9 mouse cellular contexts compared by ENCODE assay signal in the genomic region with DNA sequence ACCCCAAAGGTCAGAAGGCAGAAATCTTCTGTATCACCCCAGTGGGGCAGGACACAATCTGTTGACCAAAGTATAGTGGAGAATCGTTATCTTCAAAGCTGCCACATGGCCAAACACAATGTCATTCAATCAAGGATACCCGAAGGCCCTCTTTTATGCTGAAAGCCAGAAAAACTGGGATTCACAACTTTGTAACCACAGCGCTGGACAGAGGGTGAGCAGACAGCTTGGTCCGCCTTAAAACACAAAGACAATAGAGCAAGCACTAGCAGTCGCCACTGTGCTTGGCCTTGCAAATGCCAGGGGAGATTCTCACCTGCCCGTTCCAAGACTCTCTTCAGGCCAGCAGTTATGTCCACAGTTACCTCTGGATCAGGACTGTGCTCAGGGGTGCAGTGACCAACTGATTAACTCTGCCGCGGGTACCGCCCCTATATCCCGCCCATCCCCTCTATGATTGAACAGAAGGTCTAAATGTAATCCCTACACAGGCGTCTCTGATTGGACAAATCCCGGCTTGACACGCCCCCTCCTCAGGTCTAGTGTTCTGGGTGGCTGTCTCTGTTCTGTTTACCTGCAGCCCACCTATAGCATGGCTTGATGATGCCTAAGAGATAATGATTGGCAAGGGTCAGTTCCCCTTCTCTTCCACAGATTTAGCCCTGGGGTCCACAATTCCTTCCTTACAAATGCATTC. TPM values are rescaled to one million over a fixed set of nuclear protein-coding genes. Genes with fewer than 3 reads are reported as not detected.
A peak's percentile ranks its signal among the peaks of the same experiment; 100 is the strongest.
DNase-seq lines count a peak whose midpoint lies in the region; ATAC-seq and TF ChIP-seq lines count a peak whose summit lies in the region.
"Not testable (repeated sequence)": the region's sequence is repeated elsewhere in the genome, so short reads cannot be mapped to it uniquely, and the experiment has no call there.
"Had no signal": no experiment of that assay in that cellular context is flagged by ENCODE, and none has a peak within 500 bp of the region (broad histone marks: within the 10 kb centered on the region; RNA-seq: fewer than 3 reads in every experiment).

No protein-coding gene starts in this region.

- H3K9ac ChIP-seq in intestine, embryonic 14.5 days (ENCODE audit: low read length); liver, postnatal 0 days (replicated peaks); neural tube, embryonic 12.5 days; stomach, postnatal 0 days (ENCODE audit: low read length): not testable (repeated sequence)

- not testable (repeated sequence) for H3K4me1 ChIP-seq in intestine, embryonic 14.5 days (replicated peaks; ENCODE audit: control insufficient read depth, insufficient read depth, low read length); liver, postnatal 0 days (ENCODE audit: insufficient read depth); neural tube, embryonic 12.5 days; stomach, postnatal 0 days (replicated peaks; ENCODE audit: control insufficient read depth, insufficient read depth)

- WGBS in intestine, embryonic 14.5 days: 20% methylated on average over 13 of the region's 13 CpGs
- WGBS in liver, postnatal 0 days (ENCODE audit: insufficient replicate concordance): 30% methylated on average over 13 of the region's 13 CpGs
- WGBS in neural tube, embryonic 12.5 days: 24% methylated on average over 13 of the region's 13 CpGs
- 22% methylated on average over 13 of the region's 13 CpGs for WGBS in stomach, postnatal 0 days

- H3K27ac ChIP-seq in intestine, embryonic 14.5 days (ENCODE audit: low read depth); liver, postnatal 0 days (ENCODE audit: low read depth); neural tube, embryonic 12.5 days; stomach, postnatal 0 days (replicated peaks): not testable (repeated sequence)

- not testable (repeated sequence) for H3K27me3 ChIP-seq in intestine, embryonic 14.5 days (replicated peaks; ENCODE audit: control insufficient read depth, insufficient read depth, low read length); liver, postnatal 0 days (ENCODE audit: insufficient read depth, low read length); neural tube, embryonic 12.5 days (replicated peaks); stomach, postnatal 0 days (ENCODE audit: control insufficient read depth, insufficient read depth, low read length)

- peak; percentile 83 for ATAC-seq in activated CD4-positive, CD25-positive, alpha-beta regulatory T cell, adult 4 months
- ATAC-seq in intestine, embryonic 14.5 days (replicated peaks; ENCODE audit: low FRiP score, low TSS enrichment, low read depth): peak; percentile 98
- ATAC-seq in liver, postnatal 0 days: peak; percentile 90
- peak; percentile 100 for ATAC-seq in neural tube, embryonic 12.5 days (ENCODE audit: low FRiP score, low read depth)
- peak; percentile 75; the same call in 1 of the 2 replicates for ATAC-seq in stomach, postnatal 0 days (ENCODE audit: low FRiP score, low TSS enrichment)

- not testable (repeated sequence) for H3K9me3 ChIP-seq in intestine, embryonic 14.5 days (ENCODE audit: control insufficient read depth, low read length); liver, postnatal 0 days (ENCODE audit: low read length); neural tube, embryonic 12.5 days; stomach, postnatal 0 days (ENCODE audit: control insufficient read depth, low read length)

- peak; percentile 64 for DNase-seq in embryo, embryonic 10 days (ENCODE audit: low spot score)
- DNase-seq in gastrocnemius, adult 18-20 months (ENCODE audit: low spot score): peak; percentile 1
- not testable (repeated sequence) for DNase-seq in intestine, embryonic 14.5 days (ENCODE audit: low spot score)
- peak; percentile 39 to 62 for DNase-seq in layer of hippocampus, postnatal 25 days (ENCODE audit: extremely low spot score in 1 of 2, low spot score in 1 of 2)
- peak; percentile 33 for DNase-seq in liver, postnatal 0 days
- peak; percentile 54 for DNase-seq in stomach, postnatal 0 days (ENCODE audit: low spot score)

- peak overlapping the region; percentile 25 for H3K4me3 ChIP-seq in intestine, embryonic 14.5 days (ENCODE audit: low read depth, low read length)
- not testable (repeated sequence) for H3K4me3 ChIP-seq in liver, postnatal 0 days (ENCODE audit: low read depth, low read length); stomach, postnatal 0 days (ENCODE audit: low read depth, low read length)
- H3K4me3 ChIP-seq in neural tube, embryonic 12.5 days: peak overlapping the region; percentile 26

- not testable (repeated sequence) for TF ChIP-seq CTCF in liver, postnatal 0 days (IDR thresholded peaks at IDR 0.05; ENCODE audit: low read depth); stomach, postnatal 0 days (IDR thresholded peaks at IDR 0.05; ENCODE audit: low read depth)

- not testable (repeated sequence) for TF ChIP-seq EP300 in liver, postnatal 0 days (IDR thresholded peaks at IDR 0.05; ENCODE audit: low read depth); stomach, postnatal 0 days (optimal IDR thresholded peaks at IDR 0.05)

- not testable (repeated sequence) for H3K36me3 ChIP-seq in intestine, embryonic 14.5 days (ENCODE audit: control insufficient read depth, insufficient read depth, low read length); liver, postnatal 0 days (replicated peaks; ENCODE audit: insufficient read depth, low read length); neural tube, embryonic 12.5 days; stomach, postnatal 0 days (ENCODE audit: control insufficient read depth, insufficient read depth, low read length)

- peak overlapping the region; percentile 32; the same call in 1 of the 2 replicates for H3K4me2 ChIP-seq in intestine, embryonic 14.5 days (ENCODE audit: low read length)
- peak overlapping the region; percentile 22; the same call in 1 of the 2 replicates for H3K4me2 ChIP-seq in liver, postnatal 0 days (ENCODE audit: low read depth, low read length)
- peak overlapping the region; percentile 53 for H3K4me2 ChIP-seq in neural tube, embryonic 12.5 days (replicated peaks)
- H3K4me2 ChIP-seq in stomach, postnatal 0 days (replicated peaks; ENCODE audit: low read depth): peak overlapping the region; percentile 20

RNA-seq across cellular contexts. Expression of a gene that starts 17.6 kb away (rescaled TPM):
- polyA plus RNA-seq in activated CD4-positive, CD25-positive, alpha-beta regulatory T cell, adult 4 months (2017; shearing (Covaris generic)): 10 to 100 TPM; 12.1 to 77.0 TPM
- 1 to 10 TPM; 6.6 to 7.5 TPM for total RNA-seq in gastrocnemius, adult 18-20 months (2021)
- 58.6 and 66.3 TPM in 2 replicates for polyA plus RNA-seq in intestine, embryonic 14.5 days (2014; fragmentation: Nextera tagmentation; extraction: Ambion mirVana)
- 10 to 100 TPM; 17.6 to 28.4 TPM for total RNA-seq in layer of hippocampus, postnatal 25 days (2021)
- polyA plus RNA-seq in liver, postnatal 0 days (2015; fragmentation: Nextera tagmentation; extraction: Ambion mirVana): 12.9 and 16.1 TPM in 2 replicates
- polyA plus RNA-seq in neural tube, embryonic 12.5 days (2016; fragmentation: Nextera tagmentation; extraction: Ambion mirVana): 81.4 and 93.4 TPM in 2 replicates
- 21.3 and 28.4 TPM in 2 replicates for polyA plus RNA-seq in stomach, postnatal 0 days (2015; fragmentation: Nextera tagmentation; extraction: Ambion mirVana)

RNA-seq across cellular contexts. Expression of a gene that starts 18.9 kb away (rescaled TPM):
- polyA plus RNA-seq in activated CD4-positive, CD25-positive, alpha-beta regulatory T cell, adult 4 months (2017; shearing (Covaris generic)): 10 to 100 TPM in 1 of 2 experiments, 1 to 10 TPM in 1; 2.2 to 13.1 TPM
- total RNA-seq in gastrocnemius, adult 18-20 months (2021): under 1 TPM; 0.32 to 0.33 TPM
- 5.1 TPM in 2 replicates for polyA plus RNA-seq in intestine, embryonic 14.5 days (2014; fragmentation: Nextera tagmentation; extraction: Ambion mirVana)
- total RNA-seq in layer of hippocampus, postnatal 25 days (2021): 1 to 10 TPM; 4.3 to 5.1 TPM
- 0.45 and 1.3 TPM in 2 replicates for polyA plus RNA-seq in liver, postnatal 0 days (2015; fragmentation: Nextera tagmentation; extraction: Ambion mirVana)
- 8.6 and 10.2 TPM in 2 replicates for polyA plus RNA-seq in neural tube, embryonic 12.5 days (2016; fragmentation: Nextera tagmentation; extraction: Ambion mirVana)
- polyA plus RNA-seq in stomach, postnatal 0 days (2015; fragmentation: Nextera tagmentation; extraction: Ambion mirVana): 2.9 and 3.4 TPM in 2 replicates

RNA-seq across cellular contexts. Expression of a gene that starts 18.9 kb away (rescaled TPM):
- polyA plus RNA-seq in activated CD4-positive, CD25-positive, alpha-beta regulatory T cell, adult 4 months (2017; shearing (Covaris generic)): 10 to 100 TPM; 26.6 to 39.7 TPM
- 1 to 10 TPM; 2.2 to 5.5 TPM for total RNA-seq in gastrocnemius, adult 18-20 months (2021)
- polyA plus RNA-seq in intestine, embryonic 14.5 days (2014; fragmentation: Nextera tagmentation; extraction: Ambion mirVana): 30.3 and 31.9 TPM in 2 replicates
- total RNA-seq in layer of hippocampus, postnatal 25 days (2021): 1 to 10 TPM; 4.3 to 9.3 TPM
- polyA plus RNA-seq in liver, postnatal 0 days (2015; fragmentation: Nextera tagmentation; extraction: Ambion mirVana): 8.7 and 9.1 TPM in 2 replicates
- 26.5 and 31.5 TPM in 2 replicates for polyA plus RNA-seq in neural tube, embryonic 12.5 days (2016; fragmentation: Nextera tagmentation; extraction: Ambion mirVana)
- polyA plus RNA-seq in stomach, postnatal 0 days (2015; fragmentation: Nextera tagmentation; extraction: Ambion mirVana): 17.7 and 21.5 TPM in 2 replicates

RNA-seq across cellular contexts. Expression of a gene that starts 30.6 kb away (rescaled TPM):
- not detected for polyA plus RNA-seq in activated CD4-positive, CD25-positive, alpha-beta regulatory T cell, adult 4 months (2017; shearing (Covaris generic))
- not detected for total RNA-seq in gastrocnemius, adult 18-20 months (2021)
- polyA plus RNA-seq in intestine, embryonic 14.5 days (2014; fragmentation: Nextera tagmentation; extraction: Ambion mirVana): not detected in 2 replicates
- total RNA-seq in layer of hippocampus, postnatal 25 days (2021): not detected
- polyA plus RNA-seq in liver, postnatal 0 days (2015; fragmentation: Nextera tagmentation; extraction: Ambion mirVana): not detected in 2 replicates
- not detected in 2 replicates for polyA plus RNA-seq in neural tube, embryonic 12.5 days (2016; fragmentation: Nextera tagmentation; extraction: Ambion mirVana)
- polyA plus RNA-seq in stomach, postnatal 0 days (2015; fragmentation: Nextera tagmentation; extraction: Ambion mirVana): not detected in 2 replicates
- total RNA-seq: gastrocnemius, postnatal 4 days had no signal

RNA-seq across cellular contexts. Expression of a gene that starts 35.2 kb away (rescaled TPM):
- 10 to 100 TPM; 37.8 to 42.4 TPM for polyA plus RNA-seq in activated CD4-positive, CD25-positive, alpha-beta regulatory T cell, adult 4 months (2017; shearing (Covaris generic))
- under 1 TPM; 0.09 to 0.11 TPM for total RNA-seq in gastrocnemius, adult 18-20 months (2021)
- polyA plus RNA-seq in intestine, embryonic 14.5 days (2014; fragmentation: Nextera tagmentation; extraction: Ambion mirVana): 20.0 and 23.2 TPM in 2 replicates
- 100 to 1,000 TPM; 243 to 253 TPM for total RNA-seq in layer of hippocampus, postnatal 25 days (2021)
- 0.21 and 0.25 TPM in 2 replicates for polyA plus RNA-seq in liver, postnatal 0 days (2015; fragmentation: Nextera tagmentation; extraction: Ambion mirVana)
- 129 and 142 TPM in 2 replicates for polyA plus RNA-seq in neural tube, embryonic 12.5 days (2016; fragmentation: Nextera tagmentation; extraction: Ambion mirVana)
- 7.4 and 8.8 TPM in 2 replicates for polyA plus RNA-seq in stomach, postnatal 0 days (2015; fragmentation: Nextera tagmentation; extraction: Ambion mirVana)
